13 mouse cellular contexts compared by ENCODE assay signal in the genomic region with DNA sequence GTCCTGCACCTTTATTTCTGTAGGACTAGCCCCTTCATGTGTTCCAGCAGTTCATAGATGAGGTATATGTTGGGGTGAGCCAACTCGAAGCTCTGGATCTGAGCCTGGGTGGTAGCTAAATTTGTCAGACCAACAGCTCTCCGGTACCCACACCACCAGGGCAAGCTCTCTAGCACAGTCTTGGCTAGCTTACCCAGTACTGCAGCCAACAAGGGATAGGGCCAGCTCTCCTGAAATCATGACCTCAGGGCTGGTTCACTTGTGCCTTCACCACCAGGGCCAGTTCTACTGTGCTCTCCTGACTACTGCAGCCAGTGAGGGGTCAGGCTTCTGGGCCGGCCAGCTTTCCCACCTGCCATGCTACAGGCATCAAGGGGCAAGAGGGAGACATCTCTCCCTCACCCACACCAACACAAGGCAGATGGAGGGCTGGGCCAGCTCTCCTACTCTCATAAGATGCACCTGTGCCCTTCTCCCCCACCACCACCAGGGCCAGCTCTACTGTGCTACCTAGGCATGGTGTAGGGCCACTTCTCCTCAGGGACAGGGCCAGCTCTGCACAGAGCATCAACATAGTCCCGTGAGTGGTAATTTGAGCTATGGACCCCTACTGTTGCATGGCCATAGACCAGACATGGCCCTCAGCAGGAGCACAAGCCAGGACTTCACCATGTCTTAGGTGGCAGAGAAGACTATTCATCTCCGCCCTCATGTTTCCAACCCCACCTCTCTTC. TPM values are rescaled to one million over a fixed set of nuclear protein-coding genes. Genes with fewer than 3 reads are reported as not detected.
A peak's percentile ranks its signal among the peaks of the same experiment; 100 is the strongest.
DNase-seq lines count a peak whose midpoint lies in the region; ATAC-seq lines count a peak whose summit lies in the region.
"Had no signal": no experiment of that assay in that cellular context is flagged by ENCODE, and none has a peak within 500 bp of the region (broad histone marks: within the 10 kb centered on the region; RNA-seq: fewer than 3 reads in every experiment).

No protein-coding gene starts in this region.

- H3K9ac ChIP-seq in neural tube, embryonic 14.5 days (replicated peaks; ENCODE audit: low read depth, low read length) = no peak overlapping the region
- H3K9ac ChIP-seq: heart, embryonic 13.5 days had no signal

- H3K9me3 ChIP-seq in heart, embryonic 10.5 days = no peaks in the 10 kb centered on the region
- H3K9me3 ChIP-seq in neural tube, embryonic 14.5 days (ENCODE audit: control insufficient read depth, low read length) = no peaks in the 10 kb centered on the region
- H3K9me3 ChIP-seq: heart, embryonic 13.5 days had no signal

- 86% methylated on average over 5 of the region's 5 CpGs for WGBS in heart, embryonic 10.5 days
- WGBS in neural tube, embryonic 14.5 days = 92% methylated on average over 5 of the region's 5 CpGs

- no peak overlapping the region for H3K4me3 ChIP-seq in heart, embryonic 10.5 days
- H3K4me3 ChIP-seq in neural tube, embryonic 14.5 days (ENCODE audit: low read depth, low read length) = no peak overlapping the region
- H3K4me3 ChIP-seq: heart, embryonic 13.5 days had no signal

- peak; percentile 25; the same call in 1 of the 2 replicates for ATAC-seq in neural tube, embryonic 14.5 days (ENCODE audit: low read depth)

- H3K4me1 ChIP-seq in heart, embryonic 10.5 days = no peaks in the 10 kb centered on the region
- no peaks in the 10 kb centered on the region for H3K4me1 ChIP-seq in neural tube, embryonic 14.5 days (ENCODE audit: control insufficient read depth, insufficient read depth, low read length)
- H3K4me1 ChIP-seq: heart, embryonic 13.5 days had no signal

- H3K27ac ChIP-seq in heart, embryonic 10.5 days = no peak overlapping the region
- no peak overlapping the region for H3K27ac ChIP-seq in neural tube, embryonic 14.5 days (ENCODE audit: low read depth, low read length)
- H3K27ac ChIP-seq: heart, embryonic 13.5 days had no signal

- H3K36me3 ChIP-seq in heart, embryonic 10.5 days = peaks cover 28% of the 10 kb centered on the region
- H3K36me3 ChIP-seq in neural tube, embryonic 14.5 days (ENCODE audit: control insufficient read depth, insufficient read depth, low read length) = peaks cover 22% of the 10 kb centered on the region

- no peak overlapping the region for H3K4me2 ChIP-seq in neural tube, embryonic 14.5 days (ENCODE audit: low read depth, low read length)
- H3K4me2 ChIP-seq: heart, embryonic 13.5 days had no signal

- no peaks in the 10 kb centered on the region for H3K27me3 ChIP-seq in heart, embryonic 10.5 days (ENCODE audit: insufficient read depth, poor library complexity, severe bottlenecking)
- H3K27me3 ChIP-seq in neural tube, embryonic 14.5 days (ENCODE audit: control insufficient read depth, insufficient read depth, low read length) = no peaks in the 10 kb centered on the region
- H3K27me3 ChIP-seq: heart, embryonic 13.5 days had no signal

- peak; percentile 97 for DNase-seq in heart, adult 11 months
- DNase-seq in heart, embryonic 10.5 days (ENCODE audit: low spot score) = no peak
- DNase-seq in neural tube, embryonic 10.5 days (ENCODE audit: extremely low spot score, low spot score) = no peak
- DNase-seq in heart, adult 8-10 months (ENCODE audit: low spot score) = peak; percentile 63
- no peak for DNase-seq in layer of hippocampus, adult 9-10 months (ENCODE audit: low spot score)
- DNase-seq in thymus, postnatal 25 days = no peak
- DNase-seq: kidney, adult 11 months; left cerebral cortex, postnatal 4 days; lung, postnatal 10 days; right cerebral cortex, adult 18-20 months had no signal

RNA-seq across cellular contexts. Expression of a gene that starts 24.5 kb away (rescaled TPM):
- 5.8 and 158 TPM in 2 replicates for polyA plus RNA-seq in heart, embryonic 10.5 days (2016; fragmentation: Nextera tagmentation; extraction: Ambion mirVana)
- 0.59 and 0.63 TPM in 2 replicates for polyA plus RNA-seq in neural tube, embryonic 14.5 days (2014; fragmentation: Nextera tagmentation; extraction: Ambion mirVana)
- not detected for total RNA-seq in heart, adult 8-10 months (2022)
- total RNA-seq: layer of hippocampus, adult 8-10 months; left cerebral cortex, postnatal 4 days had no signal

RNA-seq across cellular contexts. Expression of a gene that starts 41.9 kb away (rescaled TPM):
- polyA plus RNA-seq in heart, embryonic 10.5 days (2016; fragmentation: Nextera tagmentation; extraction: Ambion mirVana) = 0.12 and 3.4 TPM in 2 replicates
- polyA plus RNA-seq in neural tube, embryonic 14.5 days (2014; fragmentation: Nextera tagmentation; extraction: Ambion mirVana) = 0.13 TPM in 1 of 2 replicates, not detected in the other
- not detected for total RNA-seq in heart, adult 8-10 months (2022)
- total RNA-seq: layer of hippocampus, adult 8-10 months; left cerebral cortex, postnatal 4 days had no signal

Comparison
In these comparisons a context has a peak if more than half of its experiments do, and no peak if none do; other contexts are left out.
1. DNase-seq: peak in heart, adult 11 months (single experiment) and heart, adult 8-10 months (single experiment); none in heart, embryonic 10.5 days (single experiment), neural tube, embryonic 10.5 days (single experiment), layer of hippocampus, adult 9-10 months (single experiment) and thymus, postnatal 25 days (single experiment).